ENCODE assay signal across 15 mouse cellular contexts in genomic region chr3:85695056-85695455, GRCm38 (mm10).
"Had no signal": no experiment of that assay in that cellular context is flagged by ENCODE, and none has a peak within 500 bp of the region (broad histone marks: within the 10 kb centered on the region; RNA-seq: fewer than 3 reads in every experiment).

No protein-coding gene starts in this region.

- ATAC-seq: intestine, embryonic 16.5 days; midbrain, embryonic 15.5 days had no signal

- H3K4me1 ChIP-seq: liver, embryonic 15.5 days; neural tube, embryonic 15.5 days had no signal

- H3K27me3 ChIP-seq: liver, embryonic 15.5 days; midbrain, embryonic 15.5 days; neural tube, embryonic 15.5 days had no signal

- H3K9me3 ChIP-seq: limb, embryonic 10.5 days; liver, embryonic 15.5 days; midbrain, embryonic 10.5 days; midbrain, embryonic 15.5 days; neural tube, embryonic 15.5 days had no signal

- H3K4me2 ChIP-seq: liver, embryonic 11.5 days; liver, embryonic 15.5 days; lung, embryonic 14.5 days; midbrain, embryonic 15.5 days; neural tube, embryonic 15.5 days had no signal

- DNase-seq: kidney, postnatal 10 days; lung, embryonic 14.5 days; lung, postnatal 10 days; lung, postnatal 4 days; spleen, adult 18-20 months; thymus, adult 18-20 months; thymus, postnatal 25 days had no signal

- H3K36me3 ChIP-seq: limb, embryonic 10.5 days; liver, embryonic 15.5 days; midbrain, embryonic 10.5 days; midbrain, embryonic 15.5 days; neural tube, embryonic 15.5 days had no signal

- H3K9ac ChIP-seq: liver, embryonic 15.5 days; lung, embryonic 14.5 days; midbrain, embryonic 15.5 days; neural tube, embryonic 15.5 days had no signal

- H3K4me3 ChIP-seq: left cerebral cortex, adult 2 months; limb, embryonic 10.5 days; liver, embryonic 15.5 days; midbrain, embryonic 10.5 days; midbrain, embryonic 15.5 days; neural tube, embryonic 15.5 days had no signal

- H3K27ac ChIP-seq: left cerebral cortex, adult 2 months; limb, embryonic 10.5 days; liver, embryonic 15.5 days; midbrain, embryonic 10.5 days; midbrain, embryonic 15.5 days; neural tube, embryonic 15.5 days had no signal
